Mouse (Mus musculus): ENCODE results near the gene Tmem252. TPM values are rescaled to one million over a fixed set of nuclear protein-coding genes. Genes with fewer than 3 reads are reported as not detected.

Tmem252 gene
- under 1 TPM in 1 of 2 experiments, not detected in 1; 0.08 TPM for total RNA-seq (2021)

- intact Hi-C loops (cut with DNase I), result no loop called here
- DNase-seq, result no peak
Observed at GRCm38 (mm10) chr19:24673762-24674161, at the start of gene Tmem252. TSS of gene Tmem252 (plus strand) at chr19:24674008.

DNA sequence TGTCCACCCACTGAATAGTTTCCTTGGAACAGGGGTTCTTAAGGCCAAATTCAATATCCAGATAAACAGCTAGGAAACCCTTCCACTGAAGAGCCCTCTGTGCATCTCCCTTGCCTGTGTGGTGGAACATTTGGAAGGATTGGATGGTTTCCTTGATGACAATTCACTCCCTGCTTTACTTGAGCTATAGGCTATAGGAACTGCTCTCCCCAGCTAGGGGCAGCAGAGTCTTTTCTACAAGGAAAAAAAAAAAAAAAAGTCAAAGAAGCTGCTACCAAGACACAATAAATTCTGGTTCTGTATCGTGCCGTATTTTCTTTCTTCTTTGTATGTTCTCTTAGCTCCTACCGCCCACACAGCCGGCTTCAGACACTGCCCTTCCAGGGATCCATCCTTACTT, 45.8 kb upstream of the Tmem252 start:
- intact Hi-C loops (cut with DNase I), result no loop called here
- DNase-seq, result no peak

DNA sequence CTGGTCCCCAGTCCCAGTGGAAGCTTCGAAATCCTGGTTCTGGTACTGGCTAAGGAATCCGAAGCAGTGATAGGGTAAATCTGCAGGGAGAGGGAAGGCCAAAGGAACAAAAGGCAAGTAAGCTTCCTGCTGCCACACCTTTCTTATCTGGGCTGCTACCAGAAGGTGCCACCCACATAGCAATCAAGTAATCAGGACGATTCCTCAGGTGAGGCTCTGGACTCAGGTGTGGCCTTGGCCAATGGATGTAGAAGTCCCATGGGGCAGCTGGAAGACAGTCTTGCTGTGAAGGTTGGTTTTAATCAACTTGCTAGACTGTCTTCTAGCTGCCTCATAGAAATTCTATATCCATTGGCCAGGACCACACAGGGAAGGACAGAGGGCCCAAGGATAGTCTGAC, 40.8 kb upstream of the Tmem252 start:
- DNase-seq, result no peak
- intact Hi-C loops (cut with DNase I), result no loop called here

DNA sequence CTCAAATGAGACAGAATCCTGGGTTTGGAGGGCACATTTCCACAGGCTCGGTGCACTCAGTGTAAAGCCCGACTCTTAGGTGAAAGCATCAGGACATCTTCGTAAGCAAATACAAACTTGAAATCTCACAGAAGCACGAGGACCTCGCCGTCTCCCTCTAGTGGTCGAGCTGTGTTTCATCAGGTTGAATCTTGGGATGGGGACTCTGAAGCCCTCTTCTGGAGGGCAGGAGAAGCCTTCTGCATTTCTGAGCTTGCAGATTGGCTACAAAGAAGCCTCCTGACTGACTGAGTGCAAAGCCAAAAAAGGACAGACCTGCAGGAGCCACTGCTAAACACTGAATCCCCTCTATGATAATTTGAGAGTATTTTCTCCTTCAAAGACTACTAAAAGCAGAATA, 39.2 kb upstream of the Tmem252 start:
- DNase-seq, result peak; percentile 66 to 70
- intact Hi-C loops (cut with DNase I), result no loop called here

GRCm38 (mm10) chr19:24636616-24637015, 37.2 kb upstream of the Tmem252 start:
- DNase-seq, result no peak
- intact Hi-C loops (cut with DNase I), result no loop called here

- no peak for DNase-seq
- intact Hi-C loops (cut with DNase I), result no loop called here
Observed at GRCm38 (mm10) chr19:24637988-24638387, 35.8 kb upstream of the Tmem252 start.

DNA sequence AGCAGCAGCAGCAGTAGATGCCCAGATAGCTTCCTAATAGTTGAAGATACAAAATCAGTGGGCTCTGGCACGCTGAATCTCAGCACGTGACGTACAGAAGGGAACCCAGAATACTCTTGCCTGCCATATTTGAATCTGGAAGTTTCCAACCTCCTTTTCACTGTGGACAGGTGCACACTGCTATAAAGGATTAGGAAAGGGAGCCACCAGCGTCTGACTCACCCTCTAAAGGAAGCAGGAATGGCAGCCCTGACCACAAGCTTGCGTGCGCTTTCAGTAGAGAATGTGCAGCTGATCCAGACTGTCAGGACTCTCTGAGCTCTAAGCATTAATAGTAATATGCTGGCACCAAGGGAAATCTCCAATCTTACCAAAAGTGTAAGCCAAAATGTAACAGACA, 32.8 kb upstream of the Tmem252 start:
- DNase-seq, result no peak
- intact Hi-C loops (cut with DNase I), result no loop called here

GRCm38 (mm10) chr19:24644971-24645370, 28.8 kb upstream of the Tmem252 start:
- intact Hi-C loops (cut with DNase I), result no loop called here
- no peak for DNase-seq

DNA sequence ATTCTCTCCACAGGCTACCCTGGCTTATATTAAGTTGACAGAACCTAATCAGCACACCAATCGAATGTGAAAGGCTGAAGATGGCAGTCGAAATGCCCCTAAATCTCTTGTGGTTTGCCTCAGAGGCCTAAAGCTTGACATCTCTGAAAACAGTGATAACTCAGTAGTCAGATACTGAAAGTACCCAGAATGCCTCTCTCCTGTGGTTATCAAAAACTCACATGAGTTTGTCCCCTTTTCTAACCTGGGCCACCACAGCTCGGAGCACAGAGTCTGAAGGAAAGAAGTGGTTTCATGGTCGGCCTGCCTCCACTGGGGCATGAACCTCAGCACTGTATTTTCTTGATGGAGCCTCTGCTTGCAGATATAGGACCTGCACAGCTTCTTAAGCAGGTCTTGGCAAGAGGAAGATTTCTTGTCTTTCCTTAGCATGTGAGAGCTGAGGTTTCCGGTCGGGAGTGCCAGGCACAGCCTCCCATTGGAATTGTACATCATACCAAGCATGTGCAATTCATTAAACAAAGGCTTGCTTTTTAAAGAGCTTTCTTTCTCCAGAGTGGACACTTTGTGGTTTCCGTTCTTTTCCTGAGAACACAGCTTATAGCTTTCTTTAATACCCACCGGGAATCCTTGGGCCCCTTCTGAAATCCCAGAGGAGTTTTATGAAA, 27.5 kb upstream of the Tmem252 start:
- intact Hi-C loops (cut with DNase I), result no loop called here
- no peak for DNase-seq

- intact Hi-C loops (cut with DNase I), result no loop called here
- no peak for DNase-seq
Observed at GRCm38 (mm10) chr19:24648016-24648415, 25.8 kb upstream of the Tmem252 start.

DNA sequence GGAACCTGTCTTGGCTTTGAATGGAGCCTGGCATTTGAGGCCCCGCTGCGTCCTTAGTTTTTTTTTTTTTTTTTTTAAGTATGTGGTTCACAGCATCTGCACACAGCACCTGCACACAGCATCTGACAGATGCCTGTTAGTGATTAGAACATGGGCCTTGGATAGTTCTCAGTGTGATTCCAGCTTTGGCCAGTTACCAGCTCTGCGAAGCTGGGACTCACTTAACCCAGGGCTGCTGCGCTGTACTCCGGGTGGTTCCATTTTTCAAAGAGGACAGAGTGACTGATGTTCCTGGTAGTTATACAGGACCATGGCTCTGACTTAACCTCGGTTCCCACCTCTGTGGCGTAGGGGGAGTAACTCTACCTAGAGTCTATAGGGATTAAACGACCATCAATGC, 23.4 kb upstream of the Tmem252 start:
- intact Hi-C loops (cut with DNase I), result no loop called here
- no peak for DNase-seq

- no peak for DNase-seq
- intact Hi-C loops (cut with DNase I), result no loop called here
Observed at GRCm38 (mm10) chr19:24651595-24651994, 22.2 kb upstream of the Tmem252 start.

- intact Hi-C loops (cut with DNase I), result no loop called here
- DNase-seq, result no peak
Observed at GRCm38 (mm10) chr19:24652342-24653019, 21.3 kb upstream of the Tmem252 start.

- DNase-seq, result peak in 1 of 2 experiments; percentile 14
- intact Hi-C loops (cut with DNase I), result no loop called here
Observed at GRCm38 (mm10) chr19:24653230-24653799, 20.5 kb upstream of the Tmem252 start.

DNA sequence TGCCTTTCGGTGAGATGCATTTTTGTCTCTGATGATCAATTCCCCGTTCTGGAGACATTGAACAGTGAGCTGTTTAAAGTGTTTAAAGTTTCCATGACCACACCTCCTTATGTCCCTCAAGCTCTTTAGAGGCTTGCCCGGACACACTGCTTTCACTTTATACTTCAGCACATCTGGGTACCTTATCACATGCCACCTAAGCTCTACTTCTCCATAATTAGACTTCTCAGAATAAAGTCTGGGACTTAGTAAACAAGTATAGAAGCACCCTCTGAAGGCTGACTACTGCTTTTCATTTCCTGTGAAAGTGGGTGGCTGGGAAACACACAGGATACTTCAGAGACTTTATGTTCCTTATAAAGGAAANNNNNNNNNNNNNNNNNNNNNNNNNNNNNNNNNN, 16.8 kb upstream of the Tmem252 start:
- no peak for DNase-seq
- intact Hi-C loops (cut with DNase I), result no loop called here

DNA sequence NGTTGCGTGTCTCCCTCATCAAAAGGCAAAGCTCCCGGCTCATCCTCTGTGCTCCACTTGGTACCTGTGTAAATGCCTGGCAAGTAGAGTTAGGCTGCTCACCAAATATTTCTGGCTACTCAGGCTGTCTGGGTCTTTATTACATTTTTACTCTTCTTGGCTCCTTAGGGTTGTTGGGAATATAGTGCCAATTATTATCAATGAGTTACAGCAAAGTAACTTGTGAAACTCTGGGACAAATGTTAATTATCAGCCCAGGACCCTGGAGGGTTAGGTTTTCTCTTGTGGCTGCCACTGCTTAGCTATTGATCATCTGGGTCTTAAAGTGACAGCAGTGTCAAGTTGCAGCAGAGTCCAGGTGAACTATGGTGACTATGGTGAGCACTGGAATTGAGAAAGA, 11.5 kb upstream of the Tmem252 start:
- DNase-seq, result no peak
- intact Hi-C loops (cut with DNase I), result no loop called here

- no peak for DNase-seq
- intact Hi-C loops (cut with DNase I), result no loop called here
Observed at GRCm38 (mm10) chr19:24665771-24666170, 8.0 kb upstream of the Tmem252 start.

- intact Hi-C loops (cut with DNase I), result no loop called here
- DNase-seq, result no peak
Observed at GRCm38 (mm10) chr19:24667527-24667926, 6.3 kb upstream of the Tmem252 start.

DNA sequence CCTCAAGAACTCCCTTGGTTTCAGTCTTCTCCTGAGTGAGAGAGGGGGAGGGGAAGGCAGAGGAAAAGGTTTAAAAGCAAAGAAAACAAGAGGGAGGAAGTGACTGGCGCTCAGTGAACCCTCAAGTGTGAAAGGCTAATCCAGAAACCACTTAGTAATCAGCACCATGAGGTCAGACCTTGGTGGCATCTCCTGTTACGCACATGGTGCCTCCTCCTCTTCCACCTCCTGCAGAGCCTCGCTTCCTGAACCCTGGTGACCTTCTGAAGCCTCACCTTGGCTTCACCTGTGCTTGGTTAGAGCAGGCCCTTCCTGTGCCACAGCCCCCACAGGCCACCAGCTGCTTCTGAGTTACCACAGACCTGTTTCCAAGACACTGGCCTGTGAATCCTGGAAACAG, 2.2 kb upstream of the Tmem252 start:
- intact Hi-C loops (cut with DNase I), result no loop called here
- DNase-seq, result no peak

- no peak for DNase-seq
- intact Hi-C loops (cut with DNase I), result no loop called here
Observed at GRCm38 (mm10) chr19:24672366-24672960, 1.3 kb upstream of the Tmem252 start.

- DNase-seq, result no peak
- intact Hi-C loops (cut with DNase I), result no loop called here
Observed at GRCm38 (mm10) chr19:24673331-24673730, 477 bp upstream of the Tmem252 start.

DNA sequence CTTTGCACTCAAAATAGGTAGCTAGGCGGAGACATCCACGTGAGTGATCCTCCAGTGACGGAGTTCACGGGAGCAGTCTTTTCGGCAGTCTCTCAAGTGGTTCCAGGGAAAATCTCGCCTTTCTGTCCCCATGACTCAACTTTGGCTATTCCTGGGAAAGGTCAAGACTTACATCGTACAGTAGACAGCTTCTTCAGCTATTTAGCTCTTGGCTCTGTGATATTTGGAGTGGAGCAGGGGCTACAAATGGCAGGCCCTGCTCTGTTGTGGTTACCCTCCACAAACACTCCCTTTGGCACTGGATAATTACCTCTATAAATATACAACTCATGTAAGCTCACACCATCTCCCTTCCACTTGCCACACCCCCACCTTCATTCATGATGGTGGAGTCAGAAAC, 2.6 kb downstream of the Tmem252 start:
- intact Hi-C loops (cut with DNase I), result no loop called here
- peak in 1 of 2 experiments; percentile 45 for DNase-seq
